Mouse (Mus musculus) effector memory CD4-positive, alpha-beta T cell, adult 7 months (primary cell): ENCODE measurements around the gene Olfr295. TPM values are rescaled to one million over a fixed set of nuclear protein-coding genes. Genes with fewer than 3 reads are reported as not detected.

Source experiments
- polyA plus RNA-seq: library from polyadenylated mRNA; unstranded; fragments of 100-300 nt; shearing (Covaris generic); gene quantifications from one replicate; pipeline ENCODE4 v1.2.1, GENCODE M21; 2017

Gene Olfr295
- not detected for polyA plus RNA-seq

GRCm38 (mm10) chr7:86583562-86583961, at the start of gene Olfr295:
TSS of gene Olfr295 (plus strand) at chr7:86583862.

DNA sequence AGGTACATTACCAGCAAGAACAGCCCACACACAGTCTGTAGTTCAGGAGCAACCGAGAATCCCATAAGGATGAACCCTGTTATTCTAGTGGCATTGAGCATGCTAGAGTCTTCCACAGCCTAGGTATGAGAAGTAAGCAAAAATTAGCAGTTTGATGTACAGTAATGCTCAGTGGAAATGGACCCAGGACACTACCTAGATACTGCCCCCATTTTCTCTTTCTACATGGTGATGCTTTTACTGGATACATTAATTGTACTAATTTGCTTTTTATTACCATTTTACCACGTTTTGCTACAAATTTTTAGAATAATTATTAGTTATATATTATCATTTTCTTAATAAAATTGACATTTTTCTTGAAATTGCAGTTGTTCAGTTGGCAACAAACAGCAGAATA, 32.9 kb downstream of the Olfr295 start, which contains the start of gene Olfr294:
Gene Olfr294 (minus strand): TSS at position 101 of the 400 bp plus-strand sequence.

Other genes with a start within 250 kb of the Olfr295 start
- gene Olfr307, start 246.3 kb upstream of the Olfr295 start, polyA plus RNA-seq, result 0.11 TPM
- gene Olfr305, start 216.9 kb upstream of the Olfr295 start, polyA plus RNA-seq, result not detected
- gene Olfr304, start 197.2 kb upstream of the Olfr295 start, polyA plus RNA-seq, result not detected
- not detected for gene Olfr303, start 186.1 kb upstream of the Olfr295 start, polyA plus RNA-seq
- gene Olfr301, start 180.0 kb upstream of the Olfr295 start, polyA plus RNA-seq, result not detected
- not detected for gene Olfr299, start 123.9 kb upstream of the Olfr295 start, polyA plus RNA-seq
- not detected for gene Olfr298, start 91.4 kb upstream of the Olfr295 start, polyA plus RNA-seq
- gene Olfr297, start 63.9 kb upstream of the Olfr295 start, polyA plus RNA-seq, result not detected
- gene Olfr294, start 32.8 kb downstream of the Olfr295 start, polyA plus RNA-seq, result not detected
- not detected for gene Olfr293, start 65.2 kb downstream of the Olfr295 start, polyA plus RNA-seq
- not detected for gene Olfr292, start 104.5 kb downstream of the Olfr295 start, polyA plus RNA-seq
- not detected for gene Folh1, start 192.1 kb downstream of the Olfr295 start, polyA plus RNA-seq
- 0.09 TPM for gene Vmn2r77, start 211.2 kb downstream of the Olfr295 start, polyA plus RNA-seq